Mouse (Mus musculus): ENCODE measurements at regions not wholly inside any gene's neighbourhood (a gene's known extent, or its start where the extent isn't known, plus 50 kb on each side); places are given as distances from the start of the nearest gene placed in this dataset.

- no peak for ATAC-seq (ENCODE audit: insufficient number of reproducible peaks, low FRiP score, low TSS enrichment)
These were observed 237.0 kb downstream of the Cps1 start for GRCm38 (mm10) chr1:67359824-67360223.

- no peak for ATAC-seq (ENCODE audit: insufficient number of reproducible peaks, low FRiP score, low TSS enrichment)
These were observed 243.2 kb downstream of the Cps1 start for GRCm38 (mm10) chr1:67366038-67366437.

GRCm38 (mm10) chr1:67366485-67366884 is 243.7 kb downstream of the Cps1 start:
- no peak for ATAC-seq (ENCODE audit: insufficient number of reproducible peaks, low FRiP score, low TSS enrichment)

- ATAC-seq (ENCODE audit: insufficient number of reproducible peaks, low FRiP score, low TSS enrichment): no peak
These were observed 259.5 kb downstream of the Cps1 start for GRCm38 (mm10) chr1:67382366-67382765.

DNA sequence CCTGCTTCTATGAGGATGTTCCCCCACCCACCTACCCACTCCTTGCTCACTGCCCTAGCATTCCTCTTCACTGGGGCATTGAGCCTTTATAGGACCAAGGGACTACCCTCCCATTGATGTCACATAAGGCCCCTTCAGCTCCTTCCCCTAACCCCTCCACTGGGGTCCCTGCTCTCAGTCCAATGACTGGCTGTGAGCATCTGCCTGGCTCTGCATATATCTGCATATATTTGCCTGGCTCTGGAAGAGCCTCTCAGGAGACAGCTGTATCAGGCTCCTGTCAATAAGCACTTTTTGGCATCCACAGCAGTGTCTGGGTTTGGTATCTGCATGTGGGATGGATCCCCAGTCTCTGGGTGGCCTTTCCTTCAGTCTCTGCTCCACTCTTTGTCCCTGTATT is 262.6 kb downstream of the Cps1 start:
- ATAC-seq (ENCODE audit: insufficient number of reproducible peaks, low FRiP score, low TSS enrichment): no peak

DNA sequence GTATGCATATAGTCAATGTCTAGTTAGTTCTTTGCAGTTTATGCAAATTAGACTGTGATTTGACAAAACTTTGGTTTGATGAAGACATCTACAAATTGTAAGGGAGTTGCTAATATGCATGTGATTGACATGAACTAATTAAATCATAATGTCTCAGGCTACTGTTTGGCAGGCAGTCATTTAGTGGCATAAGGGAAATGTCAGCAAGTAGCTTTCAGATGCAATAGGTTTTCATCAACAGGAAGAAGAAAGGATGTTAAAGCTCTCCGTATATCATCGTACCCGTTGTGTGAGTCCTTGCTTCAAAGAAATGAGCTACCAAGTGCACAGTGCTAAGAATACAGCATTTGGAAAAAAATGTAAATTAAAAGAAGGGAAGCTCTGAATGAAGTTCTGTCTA is 264.1 kb downstream of the Cps1 start:
- no peak for ATAC-seq (ENCODE audit: insufficient number of reproducible peaks, low FRiP score, low TSS enrichment)

- peak; percentile 45; the same call in 1 of the 2 replicates for ATAC-seq (ENCODE audit: insufficient number of reproducible peaks, low FRiP score, low TSS enrichment)
These were observed 275.1 kb downstream of the Cps1 start for GRCm38 (mm10) chr1:67397757-67398446.

GRCm38 (mm10) chr1:67409531-67409930 is 286.7 kb downstream of the Cps1 start:
- no peak for ATAC-seq (ENCODE audit: insufficient number of reproducible peaks, low FRiP score, low TSS enrichment)

- ATAC-seq (ENCODE audit: insufficient number of reproducible peaks, low FRiP score, low TSS enrichment): no peak
These were observed 294.4 kb downstream of the Cps1 start for GRCm38 (mm10) chr1:67417196-67417595.

- ATAC-seq (ENCODE audit: insufficient number of reproducible peaks, low FRiP score, low TSS enrichment): no peak
These were observed 305.6 kb downstream of the Cps1 start for GRCm38 (mm10) chr1:67428398-67428797.

DNA sequence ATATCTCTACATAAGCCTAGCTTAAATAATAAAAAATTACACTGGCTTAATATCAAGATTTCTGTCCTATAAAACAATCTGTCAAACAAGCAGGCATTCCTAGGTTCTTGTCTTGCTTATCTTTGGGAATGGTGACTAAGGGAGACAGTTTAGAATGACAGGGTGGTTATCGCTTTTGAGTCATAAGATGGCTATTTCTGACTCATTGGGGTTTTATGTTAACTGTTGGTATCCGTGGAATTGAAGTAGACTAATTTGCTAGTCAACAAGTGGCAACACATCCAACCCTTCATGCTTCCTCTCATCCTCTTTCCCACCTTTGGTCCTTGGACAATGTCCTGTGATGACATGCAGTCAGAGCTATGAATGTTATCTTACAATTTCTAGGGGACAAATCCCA is 328.0 kb downstream of the Cps1 start:
- no peak for ATAC-seq (ENCODE audit: insufficient number of reproducible peaks, low FRiP score, low TSS enrichment)

GRCm38 (mm10) chr1:67464203-67464602 is 341.4 kb downstream of the Cps1 start:
- no peak for ATAC-seq (ENCODE audit: insufficient number of reproducible peaks, low FRiP score, low TSS enrichment)

- no peak for ATAC-seq (ENCODE audit: insufficient number of reproducible peaks, low FRiP score, low TSS enrichment)
These were observed 342.7 kb downstream of the Cps1 start for GRCm38 (mm10) chr1:67465527-67465926.

GRCm38 (mm10) chr1:67477006-67477405 is 354.2 kb downstream of the Cps1 start:
- no peak for ATAC-seq (ENCODE audit: insufficient number of reproducible peaks, low FRiP score, low TSS enrichment)

DNA sequence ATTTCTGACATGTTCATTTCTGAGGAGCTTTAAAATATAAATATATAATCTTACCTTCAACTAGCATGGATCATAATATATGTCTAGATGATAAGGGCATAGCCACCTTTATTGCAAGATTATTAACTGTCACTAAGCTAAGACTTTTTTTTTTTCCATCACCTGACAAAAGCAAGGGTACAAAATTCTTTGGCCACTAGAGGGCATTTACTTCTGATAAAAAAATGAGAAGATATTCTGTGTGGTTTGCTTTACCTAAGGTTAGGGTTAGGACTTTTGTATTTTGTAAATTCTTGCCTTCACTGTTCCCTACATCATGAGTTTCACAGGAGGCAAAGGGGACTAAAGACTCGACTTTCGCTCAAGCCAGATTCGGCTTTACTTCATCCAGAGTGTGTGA is 355.1 kb downstream of the Cps1 start:
- ATAC-seq (ENCODE audit: insufficient number of reproducible peaks, low FRiP score, low TSS enrichment): no peak

GRCm38 (mm10) chr1:67481974-67482373 is 359.1 kb downstream of the Cps1 start:
- ATAC-seq (ENCODE audit: insufficient number of reproducible peaks, low FRiP score, low TSS enrichment): no peak

DNA sequence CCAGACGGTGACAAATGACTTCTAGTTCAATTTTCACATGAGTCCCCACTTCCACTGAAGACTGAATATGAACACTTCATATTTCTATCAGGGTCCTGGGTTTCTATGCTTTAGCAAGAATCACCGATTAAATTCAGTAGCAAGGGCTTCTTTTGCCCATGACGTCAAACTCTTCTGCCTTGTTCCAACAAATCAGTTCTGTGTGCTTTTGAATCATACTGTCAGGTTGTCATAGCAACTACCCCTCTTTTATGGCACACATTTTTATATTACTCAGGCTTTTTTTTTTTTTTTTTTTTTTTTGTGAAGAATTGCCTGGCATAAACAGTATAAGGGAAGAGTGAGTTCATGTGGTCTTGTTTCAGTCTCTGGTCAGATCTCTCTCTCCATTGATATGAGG is 381.3 kb downstream of the Cps1 start:
- ATAC-seq (ENCODE audit: insufficient number of reproducible peaks, low FRiP score, low TSS enrichment): no peak

DNA sequence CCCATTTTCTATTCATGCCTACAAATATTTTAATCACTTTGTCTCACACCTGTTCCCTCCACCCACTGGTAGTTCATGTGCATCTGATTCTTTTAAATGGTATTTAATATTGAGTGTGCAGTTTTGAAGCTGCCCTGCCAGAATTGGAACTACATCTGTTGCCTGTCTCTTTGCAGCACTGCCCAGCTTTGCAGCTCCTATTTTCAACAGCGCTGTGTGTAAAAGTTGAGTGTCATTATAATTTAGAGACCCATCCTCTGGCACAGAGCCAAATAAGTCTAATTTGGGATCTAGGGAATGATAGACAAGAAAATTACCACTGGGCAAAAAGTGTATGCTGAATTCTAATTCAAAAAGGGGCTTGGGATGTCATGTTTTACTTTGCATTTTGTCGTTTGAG is 382.9 kb downstream of the Cps1 start:
- no peak for ATAC-seq (ENCODE audit: insufficient number of reproducible peaks, low FRiP score, low TSS enrichment)

DNA sequence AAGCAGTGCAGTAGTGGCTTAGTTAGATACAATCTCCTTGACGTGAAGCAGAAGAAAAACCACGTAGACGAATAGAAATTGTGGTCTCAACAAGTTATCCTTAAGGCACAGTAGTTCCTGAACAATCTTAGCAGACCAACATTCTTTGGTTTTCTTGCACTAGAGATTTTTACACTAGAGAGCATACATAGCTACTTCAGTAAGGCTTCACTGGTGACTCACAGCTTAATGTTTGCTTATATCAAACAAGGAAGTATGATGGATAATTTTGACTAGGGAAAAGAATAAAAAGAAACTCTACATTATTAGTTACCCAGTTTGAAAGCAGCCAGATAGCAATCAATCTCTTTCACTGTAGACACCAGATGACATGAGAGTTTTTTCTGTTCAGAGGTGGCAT is 395.5 kb downstream of the Cps1 start:
- ATAC-seq (ENCODE audit: insufficient number of reproducible peaks, low FRiP score, low TSS enrichment): no peak

DNA sequence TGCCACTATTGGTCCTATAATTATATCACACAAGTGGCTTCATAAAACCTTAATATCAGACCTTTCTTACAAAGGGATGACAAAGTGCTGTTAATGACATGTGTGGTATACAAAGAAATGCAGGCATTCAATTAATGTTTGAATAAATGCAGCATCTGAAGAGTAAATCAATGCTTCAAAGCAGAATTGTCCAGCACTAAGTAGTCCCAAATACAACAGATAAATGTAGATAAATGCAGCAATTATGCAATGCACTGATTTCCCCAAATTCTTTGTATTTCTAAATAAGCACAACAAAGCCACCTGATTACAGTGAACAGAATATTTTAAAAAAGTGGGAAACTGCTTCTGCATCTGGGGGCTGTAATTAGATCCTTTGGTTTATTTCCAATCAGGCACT is 435.9 kb downstream of the Cps1 start:
- no peak for ATAC-seq (ENCODE audit: insufficient number of reproducible peaks, low FRiP score, low TSS enrichment)

GRCm38 (mm10) chr1:67559179-67559578 is 436.4 kb downstream of the Cps1 start:
- ATAC-seq (ENCODE audit: insufficient number of reproducible peaks, low FRiP score, low TSS enrichment): no peak

GRCm38 (mm10) chr1:67571616-67572015 is 448.8 kb downstream of the Cps1 start:
- no peak for ATAC-seq (ENCODE audit: insufficient number of reproducible peaks, low FRiP score, low TSS enrichment)

DNA sequence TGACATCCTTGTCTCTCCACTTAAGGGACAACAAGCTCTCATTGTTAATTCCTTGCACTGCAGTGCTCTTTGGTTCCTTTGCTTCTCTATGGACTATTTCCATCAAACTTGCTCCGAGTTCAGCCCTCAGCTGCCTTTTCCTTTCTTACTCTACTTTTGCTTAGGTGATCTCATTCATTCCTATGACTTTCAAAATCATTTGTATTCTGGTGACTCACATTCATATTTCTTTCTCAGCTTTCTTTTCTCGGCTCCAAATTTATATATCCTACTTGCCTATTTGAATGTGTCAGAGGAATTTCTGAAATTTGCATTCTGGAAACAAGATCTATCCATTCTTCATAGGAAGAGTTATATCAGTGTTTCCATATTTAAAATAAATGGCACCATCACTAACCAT is 456.9 kb downstream of the Cps1 start:
- ATAC-seq (ENCODE audit: insufficient number of reproducible peaks, low FRiP score, low TSS enrichment): no peak

All from cerebellum, adult (tissue).